Mouse (Mus musculus) ES-Bruce4 (cell line): ENCODE measurements at regions not wholly inside any gene's neighbourhood (a gene's known extent, or its start where the extent isn't known, plus 50 kb on each side); places are given as distances from the start of the nearest gene placed in this dataset.

Source experiments
- CTCF ChIP-seq: IDR thresholded peaks from one replicate; pipeline ENCODE4 v1.8.1; 2011; ENCODE audit warnings: low read depth, low read length
- EP300 ChIP-seq: IDR thresholded peaks from 2 replicates; pipeline ENCODE4 v1.6.1; 2011; ENCODE audit warnings: low read depth, low read length; ENCODE audit not compliant: insufficient read depth

- TF ChIP-seq CTCF (no peak), EP300 (no peak)
Measured at GRCm38 (mm10) chr17:4250476-4250875, 554.4 kb upstream of the Nox3 start.
